Mouse (Mus musculus) forebrain, embryonic 16.5 days (tissue): ENCODE measurements at regions not wholly inside any gene's neighbourhood (a gene's known extent, or its start where the extent isn't known, plus 50 kb on each side); places are given as distances from the start of the nearest gene placed in this dataset.
"Not testable (repeated sequence)": the region's sequence is repeated elsewhere in the genome, so short reads cannot be mapped to it uniquely, and the experiment has no call there.

Source experiments
- ATAC-seq: fragments of 200-750 bp; cut with Nextera tagmentation; 2 replicates; pipeline ENCODE4 v1.8.0; 2017; ENCODE audit warnings: mild to moderate bottlenecking, moderate library complexity
- H3K27ac ChIP-seq: fragments of 300-500 bp; sonication (generic); 2 replicates; pipeline ENCODE4 v1.5.1; 2014; ENCODE audit warnings: low read length, control low read depth
- H3K27me3 ChIP-seq: fragments of 300-500 bp; sonication (generic); replicated peaks from 2 replicates; pipeline ENCODE4 v1.6.1; 2014; ENCODE audit warnings: low read length; ENCODE audit not compliant: control insufficient read depth, insufficient read depth
- H3K36me3 ChIP-seq: fragments of 300-500 bp; sonication (generic); 2 replicates; pipeline ENCODE4 v1.6.1; 2014; ENCODE audit not compliant: control insufficient read depth, insufficient read depth
- H3K4me1 ChIP-seq: fragments of 300-500 bp; sonication (generic); replicated peaks from 2 replicates; pipeline ENCODE4 v1.6.1; 2014; ENCODE audit warnings: low read length; ENCODE audit not compliant: control insufficient read depth, insufficient read depth
- H3K4me2 ChIP-seq: fragments of 300-500 bp; sonication (generic); 2 replicates; pipeline ENCODE4 v1.6.1; 2014; ENCODE audit warnings: mild to moderate bottlenecking, low read length, control low read depth
- H3K4me3 ChIP-seq: fragments of 300-500 bp; sonication (generic); replicated peaks from 2 replicates; pipeline ENCODE4 v1.5.1; 2014; ENCODE audit warnings: mild to moderate bottlenecking, low read length, control low read depth
- H3K9ac ChIP-seq: fragments of 300-500 bp; sonication (generic); replicated peaks from 2 replicates; pipeline ENCODE4 v1.6.1; 2014; ENCODE audit warnings: low read depth, low read length, control low read depth
- H3K9me3 ChIP-seq: fragments of 300-500 bp; sonication (generic); 2 replicates; pipeline ENCODE4 v1.6.1; 2016; ENCODE audit warnings: low read length; ENCODE audit not compliant: control insufficient read depth
- WGBS: fragments of 180-500 bp; shearing (Covaris S2); extraction: QIAGEN DNeasy Blood & Tissue Kit; methylation state at CpG from one replicate; pipeline ENCODE4 v1.1.7; 2014; 5-methylcytosine and 5-hydroxymethylcytosine counted together

GRCm38 (mm10) chr14:120804183-120804848 is 106.7 kb upstream of the Ipo5 start:
- 5% methylated on average over 7 of the region's 7 CpGs for WGBS
- Histone ChIP-seq H3K9me3 (0 out of 2 replicates have a peak, but pooled peaks cover 3% of the 10 kb centered on the region), H3K36me3 (no peaks in the 10 kb centered on the region), H3K27ac (no peak overlapping the region), H3K4me1 (peaks cover 10% of the 10 kb centered on the region), H3K4me2 (peak overlapping the region; percentile 50), H3K9ac (no peak overlapping the region), H3K4me3 (no peak overlapping the region), H3K27me3 (no peaks in the 10 kb centered on the region)
- peak; percentile 28; the same call in 1 of the 2 replicates for ATAC-seq

- H3K9ac ChIP-seq = no peak overlapping the region
- no peaks in the 10 kb centered on the region for H3K36me3 ChIP-seq
- H3K27ac ChIP-seq = no peak overlapping the region
- no peak overlapping the region for H3K4me3 ChIP-seq
- peaks cover 10% of the 10 kb centered on the region for H3K4me1 ChIP-seq
- WGBS = 40% methylated on average over 6 of the region's 6 CpGs
- H3K9me3 ChIP-seq = 0 out of 2 replicates have a peak, but pooled peaks cover 3% of the 10 kb centered on the region
- ATAC-seq = no peak
- no peaks in the 10 kb centered on the region for H3K27me3 ChIP-seq
- no peak overlapping the region for H3K4me2 ChIP-seq
Observed at GRCm38 (mm10) chr14:120805137-120805536, 105.9 kb upstream of the Ipo5 start.

GRCm38 (mm10) chr14:120805816-120806552 is 105.0 kb upstream of the Ipo5 start:
- not testable (repeated sequence) for H3K27me3 ChIP-seq, ATAC-seq, H3K36me3 ChIP-seq, H3K9me3 ChIP-seq, H3K27ac ChIP-seq, H3K4me3 ChIP-seq, H3K4me2 ChIP-seq, H3K9ac ChIP-seq
- 61% methylated on average over 12 of the region's 12 CpGs for WGBS
- H3K4me1 ChIP-seq = peaks cover 10% of the 10 kb centered on the region

GRCm38 (mm10) chr14:120806553-120806893 is 104.5 kb upstream of the Ipo5 start:
- 60% methylated on average over 8 of the region's 10 CpGs for WGBS

GRCm38 (mm10) chr14:120809321-120809720 is 101.7 kb upstream of the Ipo5 start:
- no peak for ATAC-seq
- H3K27me3 ChIP-seq = no peaks in the 10 kb centered on the region
- 82% methylated on average over 6 of the region's 6 CpGs for WGBS
- no peaks in the 10 kb centered on the region for H3K4me1 ChIP-seq
- no peaks in the 10 kb centered on the region for H3K36me3 ChIP-seq
- H3K9me3 ChIP-seq = 0 out of 2 replicates have a peak, but pooled peaks cover 3% of the 10 kb centered on the region
- no peak overlapping the region for H3K4me2 ChIP-seq
- no peak overlapping the region for H3K27ac ChIP-seq
- no peak overlapping the region for H3K9ac ChIP-seq
- H3K4me3 ChIP-seq = no peak overlapping the region

More at GRCm38 (mm10) chr14:120806553-120806893, 104.5 kb upstream of the Ipo5 start:
- Histone ChIP-seq H3K27me3 (no peaks in the 10 kb centered on the region), H3K4me3 (no peak overlapping the region), H3K36me3 (no peaks in the 10 kb centered on the region), H3K27ac (no peak overlapping the region), H3K4me1 (peaks cover 10% of the 10 kb centered on the region), H3K9ac (no peak overlapping the region), H3K9me3 (0 out of 2 replicates have a peak, but pooled peaks cover 3% of the 10 kb centered on the region), H3K4me2 (no peak overlapping the region)
- ATAC-seq = no peak

- ATAC-seq = peak; percentile 47
Observed at GRCm38 (mm10) chr14:120813938-120814337, 97.1 kb upstream of the Ipo5 start.

GRCm38 (mm10) chr14:120815126-120815525 is 95.9 kb upstream of the Ipo5 start:
- H3K4me2 ChIP-seq, H3K36me3 ChIP-seq, H3K27me3 ChIP-seq, H3K9me3 ChIP-seq, H3K27ac ChIP-seq, H3K4me1 ChIP-seq, ATAC-seq, H3K4me3 ChIP-seq, H3K9ac ChIP-seq: not testable (repeated sequence)
- 87% methylated on average over 3 of the region's 3 CpGs for WGBS

More at GRCm38 (mm10) chr14:120813938-120814337, 97.1 kb upstream of the Ipo5 start:
- Histone ChIP-seq H3K4me2 (no peak overlapping the region), H3K4me3 (no peak overlapping the region), H3K27me3 (no peaks in the 10 kb centered on the region), H3K9ac (no peak overlapping the region), H3K9me3 (no peaks in the 10 kb centered on the region), H3K27ac (no peak overlapping the region), H3K4me1 (no peaks in the 10 kb centered on the region), H3K36me3 (no peaks in the 10 kb centered on the region)
- WGBS = 74% methylated on average over 9 of the region's 9 CpGs

GRCm38 (mm10) chr14:120816529-120816928 is 94.5 kb upstream of the Ipo5 start:
- no peaks in the 10 kb centered on the region for H3K27me3 ChIP-seq
- H3K36me3 ChIP-seq = no peaks in the 10 kb centered on the region
- no peak for ATAC-seq
- H3K9me3 ChIP-seq = no peaks in the 10 kb centered on the region
- no peak overlapping the region for H3K4me2 ChIP-seq
- no peak overlapping the region for H3K9ac ChIP-seq
- no peaks in the 10 kb centered on the region for H3K4me1 ChIP-seq
- WGBS = 88% methylated on average over 2 of the region's 2 CpGs
- no peak overlapping the region for H3K27ac ChIP-seq
- no peak overlapping the region for H3K4me3 ChIP-seq

GRCm38 (mm10) chr14:120826187-120826586 is 84.8 kb upstream of the Ipo5 start:
- ATAC-seq = no peak
- Histone ChIP-seq H3K9me3 (no peaks in the 10 kb centered on the region), H3K9ac (no peak overlapping the region), H3K4me3 (no peak overlapping the region), H3K27ac (no peak overlapping the region), H3K36me3 (no peaks in the 10 kb centered on the region), H3K4me2 (no peak overlapping the region), H3K4me1 (no peaks in the 10 kb centered on the region), H3K27me3 (no peaks in the 10 kb centered on the region)
- 84% methylated on average over 4 of the region's 4 CpGs for WGBS
